Mouse (Mus musculus) forebrain, embryonic 13.5 days (tissue): ENCODE data around the gene Olfr455. TPM values are rescaled to one million over a fixed set of nuclear protein-coding genes. Genes with fewer than 3 reads are reported as not detected.
A peak's percentile ranks its signal among the peaks of the same experiment; 100 is the strongest.

Source experiments
- ATAC-seq: fragments of 200-750 bp; cut with Nextera tagmentation; 2 replicates; pipeline ENCODE4 v1.8.0; 2017
- H3K27ac ChIP-seq: fragments of 300-500 bp; sonication (generic); 2 replicates; pipeline ENCODE4 v1.5.1; 2015; ENCODE audit warnings: inconsistent platforms, mild to moderate bottlenecking, moderate library complexity
- H3K27me3 ChIP-seq: fragments of 300-500 bp; sonication (generic); 2 replicates; pipeline ENCODE4 v1.6.1; 2015; ENCODE audit warnings: mild to moderate bottlenecking, inconsistent platforms
- H3K36me3 ChIP-seq: fragments of 300-500 bp; sonication (generic); 2 replicates; pipeline ENCODE4 v1.6.1; 2015; ENCODE audit warnings: mild to moderate bottlenecking, inconsistent platforms; ENCODE audit not compliant: poor library complexity, severe bottlenecking
- H3K4me1 ChIP-seq: fragments of 300-500 bp; sonication (generic); 2 replicates; pipeline ENCODE4 v1.6.1; 2015; ENCODE audit warnings: inconsistent platforms
- H3K4me2 ChIP-seq: fragments of 300-500 bp; sonication (generic); 2 replicates; pipeline ENCODE4 v1.6.1; 2015; ENCODE audit warnings: inconsistent platforms, mild to moderate bottlenecking, moderate library complexity
- H3K4me3 ChIP-seq: fragments of 300-500 bp; sonication (generic); 2 replicates; pipeline ENCODE4 v1.5.1; 2015; ENCODE audit warnings: mild to moderate bottlenecking, inconsistent platforms
- H3K9ac ChIP-seq: fragments of 300-500 bp; sonication (generic); 2 replicates; pipeline ENCODE4 v1.6.1; 2015; ENCODE audit warnings: mild to moderate bottlenecking, inconsistent platforms
- H3K9me3 ChIP-seq: fragments of 300-500 bp; sonication (generic); replicated peaks from 2 replicates; pipeline ENCODE4 v1.6.1; 2016; ENCODE audit warnings: inconsistent platforms
- WGBS: fragments of 180-500 bp; shearing (Covaris S2); methylation state at CpG from one replicate; pipeline ENCODE4 v1.1.7; 2015; 5-methylcytosine and 5-hydroxymethylcytosine counted together
- polyA plus RNA-seq: library from polyadenylated mRNA; unstranded; fragments of >200 nt; fragmentation: Nextera tagmentation; extraction: Ambion mirVana; gene quantifications from 2 replicates; pipeline ENCODE4 v1.2.1, GENCODE M21; 2015

Olfr455 gene
- polyA plus RNA-seq, result not detected in 2 replicates

- Histone ChIP-seq H3K9ac (no peak within 1 kb of the TSS), H3K4me1 (no peaks in the 10 kb centered on the region), H3K9me3 (no peaks in the 10 kb centered on the region), H3K36me3 (no peaks in the 10 kb centered on the region), H3K4me3 (no peak within 1 kb of the TSS), H3K27me3 (no peaks in the 10 kb centered on the region), H3K27ac (no peak within 1 kb of the TSS), H3K4me2 (no peak within 1 kb of the TSS)
- no peak for ATAC-seq
- 82% methylated on average over 4 of the region's 4 CpGs for WGBS
Observed at GRCm38 (mm10) chr6:42547461-42547860, at the start of gene Olfr455. TSS of gene Olfr455 (minus strand) at chr6:42547587.

DNA sequence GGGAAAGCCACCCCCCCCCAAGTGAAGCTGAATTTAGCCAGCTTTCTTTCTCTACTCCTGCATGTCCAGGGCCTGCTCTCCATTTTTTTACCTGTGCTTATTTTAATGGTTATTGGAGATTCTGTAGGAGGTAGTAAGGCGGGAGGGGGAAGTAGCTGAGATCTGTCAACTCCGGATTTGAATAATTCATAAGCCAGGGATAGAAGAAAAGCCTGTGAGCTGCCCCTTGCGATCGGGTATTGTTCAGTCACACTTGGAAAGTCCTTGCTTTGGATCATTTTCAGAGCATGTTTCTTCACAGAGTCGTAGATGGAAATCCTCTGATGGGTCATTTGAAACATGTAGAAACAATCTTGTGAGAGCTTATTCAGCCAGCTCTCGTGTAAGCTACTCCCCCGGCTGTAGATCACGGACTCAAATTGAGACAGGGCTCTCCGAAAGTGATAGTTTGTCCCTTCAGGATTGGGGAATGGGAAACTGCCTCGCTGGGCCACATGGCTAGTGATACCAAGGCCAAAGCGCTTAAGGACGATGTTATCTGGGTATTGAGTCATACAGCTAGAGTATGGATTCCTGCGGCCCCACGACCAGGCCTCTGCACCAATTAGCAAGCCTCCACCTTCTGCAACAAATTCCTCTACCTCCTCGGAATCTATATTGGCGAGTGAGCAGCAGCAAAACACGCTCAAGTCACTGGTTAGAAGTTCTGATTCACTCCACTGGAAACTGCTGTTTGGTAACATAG is 45.9 kb upstream of the Olfr455 start:
- H3K4me2 ChIP-seq, result no peak overlapping the region
- no peaks in the 10 kb centered on the region for H3K9me3 ChIP-seq
- WGBS, result 65% methylated on average over 17 of the region's 17 CpGs
- H3K9ac ChIP-seq, result no peak overlapping the region
- no peaks in the 10 kb centered on the region for H3K36me3 ChIP-seq
- ATAC-seq, result no peak; the same call in 1 of the 2 replicates
- H3K4me1 ChIP-seq, result peaks cover 7% of the 10 kb centered on the region; the same call in 1 of the 2 replicates
- no peaks in the 10 kb centered on the region for H3K27me3 ChIP-seq
- no peak overlapping the region for H3K27ac ChIP-seq
- H3K4me3 ChIP-seq, result no peak overlapping the region

DNA sequence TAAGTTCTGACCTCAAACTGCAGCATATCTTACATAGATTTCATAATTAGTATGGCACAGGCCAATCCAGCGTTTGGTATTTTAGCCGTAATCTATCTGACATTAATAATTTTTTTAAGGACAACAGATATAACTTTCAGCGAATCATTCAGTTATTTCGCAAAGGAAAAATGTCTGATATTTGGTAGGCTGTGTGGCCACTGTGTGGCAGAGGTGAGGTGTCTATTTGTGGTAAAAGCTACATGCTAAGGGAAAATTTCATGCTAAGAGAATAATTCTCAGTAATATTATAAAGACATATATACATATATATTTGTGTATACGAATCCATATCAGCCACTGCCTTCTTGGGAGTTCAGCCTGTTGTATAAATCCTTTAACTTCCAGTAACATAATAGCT is 39.2 kb upstream of the Olfr455 start:
- Histone ChIP-seq H3K4me1 (no peaks in the 10 kb centered on the region), H3K9ac (no peak overlapping the region), H3K4me3 (no peak overlapping the region), H3K27ac (no peak overlapping the region), H3K36me3 (no peaks in the 10 kb centered on the region), H3K9me3 (no peaks in the 10 kb centered on the region), H3K4me2 (no peak overlapping the region), H3K27me3 (no peaks in the 10 kb centered on the region)
- no peak for ATAC-seq
- 92% methylated on average over 5 of the region's 5 CpGs for WGBS

DNA sequence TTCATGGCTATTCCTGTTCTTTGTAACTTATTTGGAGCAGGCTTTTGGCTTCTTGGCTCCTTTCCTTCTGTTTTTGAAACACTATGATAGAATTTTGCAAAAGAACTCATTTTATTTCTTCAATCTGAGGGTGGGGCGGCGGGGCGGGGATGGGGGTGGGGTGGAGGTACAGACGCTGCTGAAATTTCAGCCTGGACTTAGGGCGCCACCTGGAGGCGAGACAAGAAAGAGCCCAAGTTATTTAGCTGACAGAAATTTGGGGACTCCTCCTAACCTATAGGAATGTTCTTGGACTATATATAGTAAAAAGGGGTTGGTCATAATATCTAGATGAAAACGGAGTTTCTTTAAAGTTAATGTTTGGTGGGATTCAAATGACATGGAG is 36.1 kb upstream of the Olfr455 start:
- ATAC-seq, result 0 out of 2 replicates have a peak, but pooled peaks have one; percentile 21
- Histone ChIP-seq H3K4me3 (no peak overlapping the region), H3K4me1 (no peaks in the 10 kb centered on the region), H3K9me3 (no peaks in the 10 kb centered on the region), H3K36me3 (no peaks in the 10 kb centered on the region), H3K27ac (no peak overlapping the region), H3K4me2 (peak overlapping the region; percentile 5; the same call in 1 of the 2 replicates), H3K9ac (no peak overlapping the region), H3K27me3 (no peaks in the 10 kb centered on the region)
- WGBS, result 2% methylated on average over 7 of the region's 7 CpGs

DNA sequence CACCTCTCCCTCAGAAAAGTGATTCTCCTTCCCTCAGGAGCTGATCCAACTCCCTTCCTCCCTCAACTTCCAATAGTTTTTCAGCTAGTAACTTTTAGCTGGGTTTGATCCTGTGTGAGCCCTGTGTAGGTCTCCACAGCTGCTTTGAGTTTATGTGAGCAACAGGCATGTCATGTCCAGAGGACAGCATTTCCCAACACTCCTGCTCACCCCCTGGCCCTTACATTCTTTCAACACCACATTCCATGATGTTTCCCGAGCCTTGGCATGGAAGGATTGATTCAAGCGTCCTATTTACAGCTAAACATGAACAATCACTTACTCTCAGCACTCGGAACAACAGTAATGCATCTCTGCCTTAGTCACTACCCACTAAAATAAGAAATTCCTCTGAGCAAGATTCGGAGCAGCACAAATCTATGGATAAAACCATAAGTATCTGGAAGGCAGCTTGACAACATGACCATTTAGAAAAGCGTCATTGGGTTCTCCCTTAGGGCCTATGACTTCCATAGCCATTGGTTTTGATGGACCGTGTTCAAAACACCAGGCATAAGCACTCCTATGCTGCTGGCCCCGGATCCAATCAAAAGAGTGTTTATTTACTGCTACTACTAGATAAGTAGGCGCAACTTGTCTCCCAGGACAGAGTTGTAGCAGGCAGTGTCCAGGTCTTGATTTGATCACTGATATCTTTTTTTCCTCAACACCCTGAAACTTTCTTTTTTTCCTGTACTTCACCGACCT is 35.5 kb upstream of the Olfr455 start:
- Histone ChIP-seq H3K4me1 (no peaks in the 10 kb centered on the region), H3K9me3 (no peaks in the 10 kb centered on the region), H3K36me3 (no peaks in the 10 kb centered on the region), H3K27ac (no peak overlapping the region), H3K9ac (no peak overlapping the region), H3K27me3 (no peaks in the 10 kb centered on the region), H3K4me3 (no peak overlapping the region), H3K4me2 (peak overlapping the region; percentile 5; the same call in 1 of the 2 replicates)
- no peak for ATAC-seq
- WGBS, result 62% methylated on average over 9 of the region's 9 CpGs

GRCm38 (mm10) chr6:42578678-42579077 is 31.3 kb upstream of the Olfr455 start:
- ATAC-seq, result no peak
- H3K27ac ChIP-seq, result no peak overlapping the region
- no peak overlapping the region for H3K4me2 ChIP-seq
- no peaks in the 10 kb centered on the region for H3K9me3 ChIP-seq
- H3K4me1 ChIP-seq, result no peaks in the 10 kb centered on the region
- H3K9ac ChIP-seq, result no peak overlapping the region
- 85% methylated on average over 4 of the region's 4 CpGs for WGBS
- H3K36me3 ChIP-seq, result no peaks in the 10 kb centered on the region
- no peaks in the 10 kb centered on the region for H3K27me3 ChIP-seq
- no peak overlapping the region for H3K4me3 ChIP-seq

GRCm38 (mm10) chr6:42577433-42577832 is 30.0 kb upstream of the Olfr455 start:
- WGBS, result 92% methylated on average over 2 of the region's 2 CpGs
- ATAC-seq, result no peak
- H3K4me2 ChIP-seq, result no peak overlapping the region
- H3K4me3 ChIP-seq, result no peak overlapping the region
- no peak overlapping the region for H3K9ac ChIP-seq
- no peaks in the 10 kb centered on the region for H3K36me3 ChIP-seq
- no peaks in the 10 kb centered on the region for H3K27me3 ChIP-seq
- H3K27ac ChIP-seq, result no peak overlapping the region
- no peaks in the 10 kb centered on the region for H3K4me1 ChIP-seq
- H3K9me3 ChIP-seq, result no peaks in the 10 kb centered on the region

DNA sequence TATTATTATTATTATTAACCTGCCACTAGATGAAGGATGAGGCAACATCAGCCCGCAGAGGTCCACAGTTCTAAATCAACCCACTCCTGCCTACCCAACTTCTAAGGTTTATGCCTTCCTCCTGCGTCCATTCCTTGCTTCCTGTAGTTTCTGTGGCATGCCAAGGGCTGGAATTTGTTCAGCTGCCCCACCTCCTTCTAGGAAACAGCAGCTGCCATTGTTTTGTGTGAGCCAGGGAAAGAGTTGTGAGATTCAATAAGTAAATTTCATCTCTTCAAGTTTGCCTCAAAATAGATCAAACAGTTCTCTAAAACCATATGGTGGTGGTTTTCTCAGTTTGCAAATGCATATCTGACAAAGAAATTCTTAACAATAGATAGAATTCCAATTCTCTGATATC is 20.8 kb upstream of the Olfr455 start:
- Histone ChIP-seq H3K27me3 (no peaks in the 10 kb centered on the region), H3K27ac (no peak overlapping the region), H3K9ac (no peak overlapping the region), H3K4me3 (no peak overlapping the region), H3K4me2 (no peak overlapping the region), H3K9me3 (no peaks in the 10 kb centered on the region), H3K36me3 (no peaks in the 10 kb centered on the region), H3K4me1 (no peaks in the 10 kb centered on the region)
- no peak for ATAC-seq
- 78% methylated on average over 2 of the region's 2 CpGs for WGBS

- 92% methylated on average over 2 of the region's 2 CpGs for WGBS
- Histone ChIP-seq H3K4me2 (no peak overlapping the region), H3K4me1 (no peaks in the 10 kb centered on the region), H3K27me3 (no peaks in the 10 kb centered on the region), H3K36me3 (no peaks in the 10 kb centered on the region), H3K9me3 (no peaks in the 10 kb centered on the region), H3K9ac (no peak overlapping the region), H3K27ac (no peak overlapping the region), H3K4me3 (no peak overlapping the region)
- no peak for ATAC-seq
Observed at GRCm38 (mm10) chr6:42566076-42566598, 18.8 kb upstream of the Olfr455 start.

DNA sequence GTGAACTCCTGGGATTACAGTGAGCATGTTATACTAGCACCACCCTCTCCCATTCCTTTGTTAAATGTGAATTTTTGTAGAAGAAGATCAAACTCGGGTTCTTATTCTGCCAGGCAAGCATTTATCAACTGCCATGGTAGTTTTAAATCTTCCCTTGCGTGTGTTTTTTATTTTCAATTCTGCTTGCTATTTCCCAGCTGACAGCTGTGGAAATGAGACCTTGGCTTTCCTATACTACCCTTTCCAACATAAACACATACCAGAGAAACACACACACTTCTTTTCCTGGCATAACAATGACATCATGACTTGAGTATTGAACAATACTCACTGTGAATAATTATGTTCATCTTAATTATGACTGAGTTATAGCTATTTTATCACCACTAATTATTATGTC is 14.9 kb upstream of the Olfr455 start:
- H3K27ac ChIP-seq, result no peak overlapping the region
- no peak overlapping the region for H3K4me2 ChIP-seq
- H3K9me3 ChIP-seq, result no peaks in the 10 kb centered on the region
- WGBS, result 71% methylated on average over 2 of the region's 2 CpGs
- H3K9ac ChIP-seq, result no peak overlapping the region
- no peaks in the 10 kb centered on the region for H3K36me3 ChIP-seq
- ATAC-seq, result no peak
- H3K27me3 ChIP-seq, result no peaks in the 10 kb centered on the region
- H3K4me3 ChIP-seq, result no peak overlapping the region
- H3K4me1 ChIP-seq, result no peaks in the 10 kb centered on the region

DNA sequence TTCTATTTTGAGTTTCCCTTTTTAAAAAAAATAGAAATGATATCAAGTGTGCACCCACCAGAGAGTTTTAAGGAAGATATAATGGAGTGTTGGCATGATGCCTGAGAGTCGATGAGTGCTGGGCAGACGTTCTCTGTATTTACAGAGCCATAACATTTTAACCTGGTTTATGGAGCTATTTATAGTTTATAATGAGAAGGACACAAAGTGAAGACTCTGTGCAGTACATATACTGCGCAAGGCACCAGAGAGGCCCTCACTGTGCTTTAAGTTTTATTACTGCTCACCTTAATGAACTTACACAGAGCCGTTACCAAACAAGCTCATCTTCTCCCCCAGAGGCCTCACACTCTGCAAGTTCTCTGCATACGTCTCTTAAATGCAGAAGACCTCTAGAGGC is 13.5 kb upstream of the Olfr455 start:
- no peak overlapping the region for H3K4me2 ChIP-seq
- H3K27me3 ChIP-seq, result no peaks in the 10 kb centered on the region
- H3K9ac ChIP-seq, result no peak overlapping the region
- H3K9me3 ChIP-seq, result no peaks in the 10 kb centered on the region
- H3K27ac ChIP-seq, result no peak overlapping the region
- H3K36me3 ChIP-seq, result no peaks in the 10 kb centered on the region
- no peaks in the 10 kb centered on the region for H3K4me1 ChIP-seq
- WGBS, result 82% methylated on average over 5 of the region's 5 CpGs
- no peak overlapping the region for H3K4me3 ChIP-seq
- ATAC-seq, result no peak

- Histone ChIP-seq H3K27ac (no peak overlapping the region), H3K4me1 (no peaks in the 10 kb centered on the region), H3K9ac (no peak overlapping the region), H3K4me2 (no peak overlapping the region), H3K4me3 (no peak overlapping the region), H3K36me3 (no peaks in the 10 kb centered on the region), H3K27me3 (no peaks in the 10 kb centered on the region), H3K9me3 (no peaks in the 10 kb centered on the region)
- no peak for ATAC-seq
- WGBS, result 97% methylated on average over 14 of the region's 14 CpGs
Observed at GRCm38 (mm10) chr6:42558641-42559040, 11.3 kb upstream of the Olfr455 start.
